Mouse (Mus musculus): Measurements from ENCODE around the gene Zfp160. TPM values are rescaled to one million over a fixed set of nuclear protein-coding genes. Genes with fewer than 3 reads are reported as not detected.

The Zfp160 gene
- polyA plus RNA-seq, 1 experiment from 2014 or later: 17.1 TPM

Other genes starting within 250 kb of the Zfp160 start
- not detected in 2 replicates for gene Vmn1r228, start 222.7 kb upstream of the Zfp160 start, polyA plus RNA-seq (2015; fragmentation: Nextera tagmentation; extraction: Ambion mirVana)
- gene Vmn1r229, start 197.3 kb upstream of the Zfp160 start, polyA plus RNA-seq (2015; fragmentation: Nextera tagmentation; extraction: Ambion mirVana): 0.01 TPM in 1 of 2 replicates, not detected in the other
- gene Vmn1r230, start 168.5 kb upstream of the Zfp160 start, polyA plus RNA-seq (2015; fragmentation: Nextera tagmentation; extraction: Ambion mirVana): not detected in 2 replicates
- not detected in 2 replicates for gene Vmn1r231, start 103.8 kb upstream of the Zfp160 start, polyA plus RNA-seq (2015; fragmentation: Nextera tagmentation; extraction: Ambion mirVana)
- not detected in 2 replicates for gene Vmn1r232, start 89.2 kb upstream of the Zfp160 start, polyA plus RNA-seq (2015; fragmentation: Nextera tagmentation; extraction: Ambion mirVana)
- gene Ppp2r1a, start 63.6 kb upstream of the Zfp160 start, polyA plus RNA-seq (2015; fragmentation: Nextera tagmentation; extraction: Ambion mirVana): 746 and 783 TPM in 2 replicates
- gene Vmn1r233, start 12.4 kb upstream of the Zfp160 start, polyA plus RNA-seq (2015; fragmentation: Nextera tagmentation; extraction: Ambion mirVana): not detected in 2 replicates
- not detected in 2 replicates for gene Vmn1r234, start 217.2 kb downstream of the Zfp160 start, polyA plus RNA-seq (2015; fragmentation: Nextera tagmentation; extraction: Ambion mirVana)
- gene Vmn1r235, start 247.5 kb downstream of the Zfp160 start, polyA plus RNA-seq (2015; fragmentation: Nextera tagmentation; extraction: Ambion mirVana): not detected in 2 replicates